Mouse (Mus musculus): ENCODE measurements at regions not wholly inside any gene's neighbourhood (a gene's known extent, or its start where the extent isn't known, plus 50 kb on each side); places are given as distances from the start of the nearest gene placed in this dataset.
"Not testable (repeated sequence)": the region's sequence is repeated elsewhere in the genome, so short reads cannot be mapped to it uniquely, and the experiment has no call there.

DNA sequence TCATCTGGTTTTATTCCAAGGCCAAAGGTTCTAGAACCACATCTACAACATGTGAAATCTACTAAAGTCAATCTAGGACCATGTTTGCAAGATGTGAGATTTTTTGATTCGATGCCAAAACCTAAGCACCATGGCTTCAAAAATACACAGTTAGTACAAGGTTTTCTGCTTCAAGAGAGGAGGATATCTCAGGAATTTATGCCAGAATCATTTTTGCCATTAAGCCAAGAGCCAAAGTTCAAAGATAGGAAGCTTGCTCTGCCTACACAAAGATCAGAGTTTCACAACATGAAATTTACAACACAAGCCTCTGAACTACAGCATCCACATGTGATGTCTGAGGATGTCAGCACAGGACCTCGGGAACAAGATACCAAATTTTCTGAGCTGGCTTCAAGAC, 103.2 kb upstream of the Kmt2e start:
- no peaks in the 10 kb centered on the region for H3K4me1 ChIP-seq (replicated peaks; ENCODE audit: control insufficient read depth, insufficient read depth, low read length)
- H3K27me3 ChIP-seq (replicated peaks; ENCODE audit: control insufficient read depth, insufficient read depth, low read length): no peaks in the 10 kb centered on the region
- no peak overlapping the region for H3K4me3 ChIP-seq (ENCODE audit: low read depth, low read length)
- H3K36me3 ChIP-seq (ENCODE audit: control insufficient read depth, insufficient read depth): no peaks in the 10 kb centered on the region
- no peak for ATAC-seq
- no peak for TF ChIP-seq CTCF (IDR thresholded peaks at IDR 0.05; ENCODE audit: low read depth)
- H3K4me2 ChIP-seq (replicated peaks; ENCODE audit: low read depth): no peak overlapping the region
- 80% methylated on average over 2 of the region's 2 CpGs for WGBS
- no peak overlapping the region for H3K27ac ChIP-seq (ENCODE audit: low read depth, low read length)
- no peaks in the 10 kb centered on the region for H3K9me3 ChIP-seq (ENCODE audit: control insufficient read depth)
- no peak overlapping the region for H3K9ac ChIP-seq (ENCODE audit: low read depth, low read length)

- Histone ChIP-seq H3K27me3 (replicated peaks; ENCODE audit: control insufficient read depth, insufficient read depth, low read length) (no peaks in the 10 kb centered on the region), H3K4me1 (replicated peaks; ENCODE audit: control insufficient read depth, insufficient read depth, low read length) (no peaks in the 10 kb centered on the region), H3K9ac (ENCODE audit: low read depth, low read length) (no peak overlapping the region), H3K4me3 (ENCODE audit: low read depth, low read length) (no peak overlapping the region), H3K9me3 (ENCODE audit: control insufficient read depth) (no peaks in the 10 kb centered on the region), H3K4me2 (replicated peaks; ENCODE audit: low read depth) (no peak overlapping the region), H3K27ac (ENCODE audit: low read depth, low read length) (no peak overlapping the region), H3K36me3 (ENCODE audit: control insufficient read depth, insufficient read depth) (no peaks in the 10 kb centered on the region)
- ATAC-seq: no peak
- 61% methylated on average over 1 of the region's 1 CpGs for WGBS
- TF ChIP-seq CTCF (IDR thresholded peaks at IDR 0.05; ENCODE audit: low read depth): no peak
Measured at GRCm38 (mm10) chr5:23347208-23347607, 87.0 kb upstream of the Kmt2e start.

- ATAC-seq; H3K27ac ChIP-seq (ENCODE audit: low read depth, low read length); H3K4me3 ChIP-seq (ENCODE audit: low read depth, low read length); H3K9me3 ChIP-seq (ENCODE audit: control insufficient read depth); H3K9ac ChIP-seq (ENCODE audit: low read depth, low read length); H3K36me3 ChIP-seq (ENCODE audit: control insufficient read depth, insufficient read depth); H3K4me2 ChIP-seq (replicated peaks; ENCODE audit: low read depth); H3K4me1 ChIP-seq (replicated peaks; ENCODE audit: control insufficient read depth, insufficient read depth, low read length); H3K27me3 ChIP-seq (replicated peaks; ENCODE audit: control insufficient read depth, insufficient read depth, low read length): not testable (repeated sequence)
- 93% methylated on average over 11 of the region's 11 CpGs for WGBS
Measured at GRCm38 (mm10) chr5:23350647-23351046, 83.6 kb upstream of the Kmt2e start.

GRCm38 (mm10) chr5:23362412-23362811, 71.8 kb upstream of the Kmt2e start:
- 51% methylated on average over 4 of the region's 4 CpGs for WGBS
- not testable (repeated sequence) for H3K4me3 ChIP-seq (ENCODE audit: low read depth, low read length); H3K36me3 ChIP-seq (ENCODE audit: control insufficient read depth, insufficient read depth); H3K4me2 ChIP-seq (replicated peaks; ENCODE audit: low read depth); H3K27me3 ChIP-seq (replicated peaks; ENCODE audit: control insufficient read depth, insufficient read depth, low read length); H3K9ac ChIP-seq (ENCODE audit: low read depth, low read length); H3K4me1 ChIP-seq (replicated peaks; ENCODE audit: control insufficient read depth, insufficient read depth, low read length); H3K9me3 ChIP-seq (ENCODE audit: control insufficient read depth); H3K27ac ChIP-seq (ENCODE audit: low read depth, low read length)
- ATAC-seq: peak; percentile 67; the same call in 1 of the 2 replicates

Data from intestine, postnatal 0 days (tissue).